Mouse (Mus musculus) brown adipose tissue, adult 24 weeks (tissue): ENCODE data around the gene Ift140. TPM values are rescaled to one million over a fixed set of nuclear protein-coding genes. Genes with fewer than 3 reads are reported as not detected.
"Not testable (repeated sequence)": the region's sequence is repeated elsewhere in the genome, so short reads cannot be mapped to it uniquely, and the experiment has no call there.

Experiments
- H3K27ac ChIP-seq: fragments of 200-500 bp; replicated peaks from 2 replicates; pipeline ENCODE4 v1.5.1; 2012; ENCODE audit warnings: low read depth, mild to moderate bottlenecking, low read length
- H3K4me1 ChIP-seq: fragments of 200-500 bp; 2 replicates; pipeline ENCODE4 v1.6.1; 2012; ENCODE audit warnings: low read length, mixed read lengths; ENCODE audit not compliant: control insufficient read depth, insufficient read depth, insufficient read length
- H3K4me3 ChIP-seq: fragments of 200-500 bp; 2 replicates; pipeline ENCODE4 v1.5.1; 2012; ENCODE audit warnings: low read depth, mild to moderate bottlenecking, low read length, moderate library complexity; ENCODE audit not compliant: insufficient read depth
- polyA plus RNA-seq: library from polyadenylated mRNA; stranded (reverse); fragments of >200 nt; gene quantifications from 2 replicates; pipeline ENCODE4 v1.2.4, GENCODE M21; 2012; ENCODE audit not compliant: missing spikeins, insufficient read depth, insufficient read length

Gene Ift140
- polyA plus RNA-seq, 1 experiment = 3.8 TPM

DNA sequence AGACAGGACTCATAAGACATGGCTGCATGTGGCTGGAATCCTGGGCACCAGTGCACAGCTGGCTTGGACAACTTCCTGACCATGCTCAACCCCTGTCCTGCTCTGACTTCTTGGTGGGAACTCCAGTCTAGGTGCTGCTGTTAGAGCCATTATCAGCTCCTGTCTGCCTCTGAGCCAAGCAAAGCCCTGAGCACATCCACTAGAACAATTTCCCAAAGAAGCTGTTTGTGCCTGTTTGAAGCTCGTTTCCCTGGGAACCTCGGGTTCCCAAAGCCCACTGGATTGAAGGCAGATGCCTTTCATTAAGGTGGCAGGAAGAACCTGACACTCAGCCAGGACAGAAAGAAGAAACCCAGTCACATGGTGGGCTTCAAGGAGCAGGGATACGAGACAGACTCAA is 104.5 kb downstream of the Ift140 start, which contains the start of gene Ptx4:
Gene Ptx4, plus strand, starts transcription at position 355 of the 400 bp plus-strand sequence.
- no peak within 1 kb of the TSS for H3K27ac ChIP-seq
- H3K4me3 ChIP-seq = no peak within 1 kb of the TSS
- H3K4me1 ChIP-seq = no peaks in the 10 kb centered on the region

DNA sequence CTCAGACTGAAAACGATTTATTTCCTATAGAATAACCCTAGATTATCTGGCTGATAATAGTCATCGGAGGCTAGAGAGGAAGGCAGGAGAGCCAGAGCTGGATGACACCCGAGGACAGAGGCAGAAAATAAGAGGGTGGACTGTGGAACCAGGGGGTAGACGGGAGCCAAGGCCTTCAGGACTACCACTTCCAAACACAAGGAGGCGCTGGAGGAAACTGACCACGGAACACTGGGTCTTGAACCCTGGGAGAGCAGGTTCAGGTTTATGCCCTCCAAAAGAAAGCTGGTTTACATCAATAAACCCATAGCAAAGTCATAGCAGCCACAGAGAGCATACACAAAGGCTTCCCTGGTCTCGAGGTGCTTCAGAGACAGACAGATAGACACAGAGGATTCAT is 108.1 kb downstream of the Ift140 start:
- Histone ChIP-seq H3K27ac (no peak overlapping the region), H3K4me1 (no peaks in the 10 kb centered on the region), H3K4me3 (no peak overlapping the region)

GRCm38 (mm10) chr17:25125442-25126060 is 109.7 kb downstream of the Ift140 start:
- H3K4me3 ChIP-seq, H3K27ac ChIP-seq, H3K4me1 ChIP-seq: not testable (repeated sequence)

DNA sequence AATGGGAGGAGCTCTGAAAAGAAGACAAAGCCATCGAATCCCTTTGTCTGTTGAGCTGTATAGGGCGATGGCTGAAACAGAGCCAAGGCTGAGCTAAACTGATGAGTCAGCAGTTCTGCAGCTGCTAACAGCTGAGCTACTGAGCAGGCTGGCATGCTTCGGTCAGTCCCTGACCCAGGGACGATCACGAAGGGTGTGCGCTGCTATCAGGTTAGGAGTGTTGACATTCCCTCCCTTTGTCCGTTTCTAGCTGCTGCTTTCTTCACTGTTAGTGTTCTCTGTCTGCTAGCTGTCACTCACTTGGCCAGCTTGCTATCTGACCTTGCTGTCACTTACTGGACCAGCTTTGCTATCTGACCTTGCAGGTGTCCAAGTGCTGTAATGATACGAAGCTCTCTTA is 111.2 kb downstream of the Ift140 start:
- H3K27ac ChIP-seq = no peak overlapping the region
- H3K4me3 ChIP-seq = no peak overlapping the region
- no peaks in the 10 kb centered on the region for H3K4me1 ChIP-seq

- Histone ChIP-seq H3K4me3 (no peak overlapping the region), H3K27ac (no peak overlapping the region), H3K4me1 (no peaks in the 10 kb centered on the region)
Observed at GRCm38 (mm10) chr17:25127681-25128080, 111.8 kb downstream of the Ift140 start.

GRCm38 (mm10) chr17:25130060-25130459 is 114.2 kb downstream of the Ift140 start:
- Histone ChIP-seq H3K4me3 (no peak overlapping the region), H3K4me1 (peaks cover 2% of the 10 kb centered on the region; the same call in 1 of the 2 replicates), H3K27ac (no peak overlapping the region)

- peaks cover 7% of the 10 kb centered on the region for H3K4me1 ChIP-seq
- H3K4me3 ChIP-seq = peak within 1 kb of the TSS; percentile 95
- peak within 1 kb of the TSS; percentile 77 for H3K27ac ChIP-seq
Observed at GRCm38 (mm10) chr17:25133275-25133698, 117.4 kb downstream of the Ift140 start, which contains the start of gene Clcn7. Gene Clcn7, plus strand, starts transcription at chr17:25133391.

- no peak overlapping the region for H3K4me3 ChIP-seq
- peaks cover 7% of the 10 kb centered on the region for H3K4me1 ChIP-seq
- no peak overlapping the region for H3K27ac ChIP-seq
Observed at GRCm38 (mm10) chr17:25135622-25136021, 119.7 kb downstream of the Ift140 start.

GRCm38 (mm10) chr17:25138803-25139202 is 122.9 kb downstream of the Ift140 start:
- Histone ChIP-seq H3K4me1 (peaks cover 7% of the 10 kb centered on the region), H3K27ac (no peak overlapping the region), H3K4me3 (no peak overlapping the region)

DNA sequence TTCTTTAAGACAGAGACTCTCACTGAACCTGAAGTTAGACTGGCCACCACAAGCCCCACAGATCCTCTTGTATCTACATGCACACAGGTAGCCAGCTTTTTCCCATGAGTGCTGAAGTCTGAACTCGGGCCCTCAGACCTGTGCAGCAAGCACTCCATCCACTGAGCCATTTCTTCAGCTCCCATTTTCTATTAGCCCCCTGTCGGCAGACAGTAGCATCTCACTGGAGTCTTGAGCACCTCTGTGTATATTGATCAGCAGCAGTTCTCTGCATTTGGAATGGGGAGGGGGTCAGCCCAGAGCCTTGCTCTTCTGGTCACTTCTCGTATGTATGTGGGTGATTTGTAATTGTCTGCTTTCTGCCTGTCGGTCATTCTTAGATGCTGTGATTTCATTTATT is 124.1 kb downstream of the Ift140 start:
- Histone ChIP-seq H3K4me1 (peaks cover 5% of the 10 kb centered on the region), H3K4me3 (no peak overlapping the region), H3K27ac (no peak overlapping the region)

Other genes starting within 250 kb of the Ift140 start
- 1.4 and 1.9 TPM in 2 replicates for gene Meiob, start 211.8 kb upstream of the Ift140 start, polyA plus RNA-seq
- gene Hagh, start 175.9 kb upstream of the Ift140 start, polyA plus RNA-seq = 174 and 180 TPM in 2 replicates
- 73.7 and 89.2 TPM in 2 replicates for gene Fahd1, start 165.7 kb upstream of the Ift140 start, polyA plus RNA-seq
- 2.0 and 2.4 TPM in 2 replicates for gene Igfals, start 150.1 kb upstream of the Ift140 start, polyA plus RNA-seq
- 28.7 and 40.4 TPM in 2 replicates for gene Nubp2, start 129.7 kb upstream of the Ift140 start, polyA plus RNA-seq
- gene Spsb3, start 129.4 kb upstream of the Ift140 start, polyA plus RNA-seq = 25.6 and 29.9 TPM in 2 replicates
- 5.9 and 6.6 TPM in 2 replicates for gene Eme2, start 121.0 kb upstream of the Ift140 start, polyA plus RNA-seq
- gene Mrps34, start 121.0 kb upstream of the Ift140 start, polyA plus RNA-seq = 91.7 and 105 TPM in 2 replicates
- gene Nme3, start 119.6 kb upstream of the Ift140 start, polyA plus RNA-seq = 26.0 and 28.7 TPM in 2 replicates
- gene Mapk8ip3, start 79.1 kb upstream of the Ift140 start, polyA plus RNA-seq = 12.0 and 24.2 TPM in 2 replicates
- gene Jpt2, start 55.4 kb upstream of the Ift140 start, polyA plus RNA-seq = 3.0 and 3.4 TPM in 2 replicates
- gene Cramp1l, start 297 bp upstream of the Ift140 start, polyA plus RNA-seq = 4.2 and 4.8 TPM in 2 replicates
- 13.1 and 22.6 TPM in 2 replicates for gene Tmem204, start 67.5 kb downstream of the Ift140 start, polyA plus RNA-seq
- 10.1 and 12.9 TPM in 2 replicates for gene Telo2, start 99.9 kb downstream of the Ift140 start, polyA plus RNA-seq
- gene Ptx4, start 104.7 kb downstream of the Ift140 start, polyA plus RNA-seq = not detected in 2 replicates
- 9.6 and 11.5 TPM in 2 replicates for gene Clcn7, start 117.3 kb downstream of the Ift140 start, polyA plus RNA-seq
- gene Ccdc154, start 146.4 kb downstream of the Ift140 start, polyA plus RNA-seq = not detected in 2 replicates
- gene Gm38655, start 159.4 kb downstream of the Ift140 start, polyA plus RNA-seq = not detected in 2 replicates
- gene BC003965, start 168.5 kb downstream of the Ift140 start, polyA plus RNA-seq = 27.3 and 36.9 TPM in 2 replicates
- 2.5 and 4.3 TPM in 2 replicates for gene Unkl, start 172.3 kb downstream of the Ift140 start, polyA plus RNA-seq
- gene Gnptg, start 224.0 kb downstream of the Ift140 start, polyA plus RNA-seq = 27.6 and 32.7 TPM in 2 replicates
- 9.9 and 13.1 TPM in 2 replicates for gene Tsr3, start 224.1 kb downstream of the Ift140 start, polyA plus RNA-seq
- gene Baiap3, start 240.3 kb downstream of the Ift140 start, polyA plus RNA-seq = 1.1 and 2.9 TPM in 2 replicates